Mouse (Mus musculus) bone marrow, adult 2 months (tissue): Measurements from ENCODE around the gene Olfr378.

Experiments used
- CTCF ChIP-seq: fragments of 200-500 bp; IDR thresholded peaks from 2 replicates; pipeline ENCODE4 v1.5.1; 2011; ENCODE audit warnings: low read length, control low read depth; ENCODE audit not compliant: control insufficient read depth, insufficient read depth
- POLR2A ChIP-seq: fragments of 200-500 bp; IDR thresholded peaks from 2 replicates; pipeline ENCODE4 v1.6.1; 2011; ENCODE audit warnings: low read depth, mild to moderate bottlenecking, control low read depth, low read length, borderline replicate concordance; ENCODE audit not compliant: control insufficient read depth

GRCm38 (mm10) chr11:73395374-73395773, 32.9 kb downstream of the Olfr378 start:
- TF ChIP-seq POLR2A (no peak), CTCF (no peak)
